Mouse (Mus musculus) hindbrain, embryonic 16.5 days (tissue): ENCODE results near the gene Atp1b2. TPM values are rescaled to one million over a fixed set of nuclear protein-coding genes. Genes with fewer than 3 reads are reported as not detected.

ENCODE experiments used
- ATAC-seq: fragments of 200-750 bp; cut with Nextera tagmentation; 2 replicates; pipeline ENCODE4 v1.8.0; 2017; ENCODE audit warnings: moderate TSS enrichment, moderate library complexity
- H3K27ac ChIP-seq: fragments of 300-500 bp; sonication (generic); 2 replicates; pipeline ENCODE4 v1.5.1; 2014; ENCODE audit warnings: low read depth, mild to moderate bottlenecking, control low read depth, low read length, moderate library complexity
- H3K27me3 ChIP-seq: fragments of 300-500 bp; sonication (generic); replicated peaks from 2 replicates; pipeline ENCODE4 v1.6.1; 2014; ENCODE audit warnings: low read length; ENCODE audit not compliant: control insufficient read depth, insufficient read depth
- H3K36me3 ChIP-seq: fragments of 300-500 bp; sonication (generic); 2 replicates; pipeline ENCODE4 v1.6.1; 2014; ENCODE audit warnings: mild to moderate bottlenecking, low read length, moderate library complexity, mixed read lengths; ENCODE audit not compliant: control insufficient read depth, insufficient read depth
- H3K4me1 ChIP-seq: fragments of 300-500 bp; sonication (generic); 2 replicates; pipeline ENCODE4 v1.6.1; 2014; ENCODE audit warnings: low read depth, low read length; ENCODE audit not compliant: control insufficient read depth, insufficient read depth
- H3K4me2 ChIP-seq: fragments of 300-500 bp; sonication (generic); 2 replicates; pipeline ENCODE4 v1.6.1; 2014; ENCODE audit warnings: mild to moderate bottlenecking, low read length, control low read depth, moderate library complexity
- H3K4me3 ChIP-seq: fragments of 300-500 bp; sonication (generic); 2 replicates; pipeline ENCODE4 v1.5.1; 2014; ENCODE audit warnings: mild to moderate bottlenecking, low read length, control low read depth, moderate library complexity
- H3K9ac ChIP-seq: fragments of 300-500 bp; sonication (generic); 2 replicates; pipeline ENCODE4 v1.6.1; 2014; ENCODE audit warnings: low read depth, mild to moderate bottlenecking, control low read depth, low read length, moderate library complexity
- H3K9me3 ChIP-seq: fragments of 300-500 bp; sonication (generic); 2 replicates; pipeline ENCODE4 v1.6.1; 2014; ENCODE audit warnings: mild to moderate bottlenecking, low read length, moderate library complexity; ENCODE audit not compliant: control insufficient read depth
- WGBS: fragments of 180-500 bp; shearing (Covaris S2); extraction: QIAGEN DNeasy Blood & Tissue Kit; methylation state at CpG from one replicate; pipeline ENCODE4 v1.1.7; 2014; 5-methylcytosine and 5-hydroxymethylcytosine counted together
- polyA plus RNA-seq: library from polyadenylated mRNA; unstranded; fragments of >200 nt; fragmentation: Nextera tagmentation; extraction: Ambion mirVana; gene quantifications from 2 replicates; pipeline ENCODE4 v1.2.1, GENCODE M21; 2015

The Atp1b2 gene
- polyA plus RNA-seq, 1 experiment from 2014 or later, result 105 TPM

- ATAC-seq, result peak; percentile 68; the same call in 1 of the 2 replicates
- H3K27ac ChIP-seq, result peak overlapping the region; percentile 46
- H3K27me3 ChIP-seq, result no peaks in the 10 kb centered on the region
- H3K9me3 ChIP-seq, result no peaks in the 10 kb centered on the region
- no peak overlapping the region for H3K9ac ChIP-seq
- H3K4me2 ChIP-seq, result peak overlapping the region; percentile 33
- no peak overlapping the region for H3K4me3 ChIP-seq
- H3K36me3 ChIP-seq, result no peaks in the 10 kb centered on the region
- WGBS, result 9% methylated on average over 19 of the region's 19 CpGs
- H3K4me1 ChIP-seq, result no peaks in the 10 kb centered on the region
These were observed 8.0 kb upstream of the Atp1b2 start for GRCm38 (mm10) chr11:69613553-69614256.

DNA sequence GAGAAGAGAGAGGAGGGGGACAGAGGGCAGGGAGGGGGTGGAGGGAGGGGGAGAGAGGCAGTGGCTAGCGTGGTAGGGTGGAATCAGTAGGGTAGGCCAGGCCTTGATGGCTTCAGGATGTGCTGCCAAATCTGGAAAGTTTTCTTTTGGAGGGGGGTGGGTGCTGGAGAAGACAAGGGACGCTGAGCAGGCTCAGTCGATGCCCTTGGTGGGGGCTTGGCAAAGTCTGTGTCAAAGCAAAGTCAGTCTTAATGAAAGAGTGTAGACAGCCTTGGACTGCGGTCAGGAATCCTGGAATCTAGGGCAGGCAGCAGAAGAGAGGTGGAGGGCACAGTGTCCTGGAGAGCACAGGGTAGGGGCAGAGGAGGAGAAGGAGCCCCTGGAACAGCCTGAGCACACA lies 5.2 kb upstream of the Atp1b2 start:
- no peak overlapping the region for H3K9ac ChIP-seq
- no peaks in the 10 kb centered on the region for H3K36me3 ChIP-seq
- ATAC-seq, result peak; percentile 58; the same call in 1 of the 2 replicates
- H3K9me3 ChIP-seq, result no peaks in the 10 kb centered on the region
- H3K4me1 ChIP-seq, result no peaks in the 10 kb centered on the region
- no peak overlapping the region for H3K27ac ChIP-seq
- WGBS, result 55% methylated on average over 4 of the region's 4 CpGs
- H3K4me2 ChIP-seq, result no peak overlapping the region
- no peaks in the 10 kb centered on the region for H3K27me3 ChIP-seq
- no peak overlapping the region for H3K4me3 ChIP-seq

DNA sequence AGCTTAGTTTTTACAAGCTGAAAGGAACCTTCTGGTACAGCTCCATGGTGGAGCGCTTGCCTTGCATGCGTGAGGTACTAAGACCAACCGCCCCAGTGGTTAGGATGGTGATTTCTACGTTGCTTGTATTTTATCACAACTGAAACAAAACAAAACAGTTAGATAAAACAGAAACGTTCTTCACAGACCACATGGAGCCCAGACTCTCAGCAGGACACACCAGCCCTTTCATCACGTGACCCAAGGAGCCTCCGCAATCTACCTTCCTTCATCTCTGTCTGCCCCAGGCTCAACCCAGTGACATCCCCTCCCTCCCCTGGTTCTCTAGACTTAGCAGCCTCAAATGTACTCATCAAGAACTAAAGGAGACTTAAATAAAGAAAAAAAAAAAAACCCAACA lies 3.7 kb upstream of the Atp1b2 start:
- no peak for ATAC-seq
- Histone ChIP-seq H3K4me2 (no peak overlapping the region), H3K36me3 (no peaks in the 10 kb centered on the region), H3K9ac (no peak overlapping the region), H3K9me3 (no peaks in the 10 kb centered on the region), H3K4me1 (no peaks in the 10 kb centered on the region), H3K27me3 (no peaks in the 10 kb centered on the region), H3K27ac (no peak overlapping the region), H3K4me3 (no peak overlapping the region)
- 62% methylated on average over 7 of the region's 7 CpGs for WGBS

DNA sequence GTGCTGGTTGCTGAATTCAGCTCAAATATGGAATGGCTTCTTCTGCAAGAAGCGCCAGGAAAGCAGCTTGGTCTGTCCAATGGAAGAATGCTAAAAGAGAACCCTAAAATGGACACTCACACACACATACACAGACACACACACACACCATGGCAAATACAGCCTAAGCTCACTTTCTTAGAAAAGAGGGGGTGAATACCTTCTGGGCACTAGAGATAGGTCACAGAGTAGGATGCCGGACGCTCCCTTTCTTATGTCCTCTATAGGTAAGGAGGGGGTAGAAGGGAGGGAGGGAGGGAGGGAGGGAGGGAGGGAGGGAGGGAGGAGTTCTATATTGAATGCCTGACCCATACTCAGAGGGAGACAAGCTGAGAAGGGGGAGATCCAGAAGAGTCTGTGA lies 2.8 kb upstream of the Atp1b2 start:
- H3K27ac ChIP-seq, result no peak overlapping the region
- no peak for ATAC-seq
- no peak overlapping the region for H3K4me2 ChIP-seq
- H3K9ac ChIP-seq, result no peak overlapping the region
- H3K9me3 ChIP-seq, result no peaks in the 10 kb centered on the region
- no peaks in the 10 kb centered on the region for H3K27me3 ChIP-seq
- WGBS, result 95% methylated on average over 3 of the region's 3 CpGs
- peaks cover 7% of the 10 kb centered on the region; the same call in 1 of the 2 replicates for H3K4me1 ChIP-seq
- no peak overlapping the region for H3K4me3 ChIP-seq
- no peaks in the 10 kb centered on the region for H3K36me3 ChIP-seq

GRCm38 (mm10) chr11:69606832-69607231 lies 1.1 kb upstream of the Atp1b2 start:
- Histone ChIP-seq H3K4me1 (peaks cover 12% of the 10 kb centered on the region; the same call in 1 of the 2 replicates), H3K27ac (no peak overlapping the region), H3K9ac (no peak overlapping the region), H3K27me3 (no peaks in the 10 kb centered on the region), H3K4me3 (no peak overlapping the region), H3K9me3 (no peaks in the 10 kb centered on the region), H3K36me3 (peaks cover 4% of the 10 kb centered on the region; the same call in 1 of the 2 replicates), H3K4me2 (no peak overlapping the region)
- no peak for ATAC-seq
- WGBS, result 77% methylated on average over 2 of the region's 2 CpGs

DNA sequence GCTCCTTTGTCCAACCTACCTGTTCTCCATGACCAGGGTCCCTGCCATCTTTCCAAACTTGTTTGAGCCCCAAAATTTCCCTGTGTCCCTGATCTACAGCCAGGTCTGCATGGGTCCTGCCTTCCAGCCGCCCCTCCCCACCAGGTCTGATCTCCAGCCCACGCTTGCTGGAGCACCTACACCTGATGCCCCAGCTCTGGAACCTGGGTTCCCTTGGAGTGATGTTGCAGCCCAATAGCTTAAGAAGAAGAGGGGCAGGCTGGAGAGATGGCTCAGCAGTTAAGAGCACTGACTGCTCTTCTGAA lies 701 bp upstream of the Atp1b2 start:
- H3K4me1 ChIP-seq, result peaks cover 12% of the 10 kb centered on the region; the same call in 1 of the 2 replicates

GRCm38 (mm10) chr11:69604795-69605664 lies 712 bp downstream of the Atp1b2 start:
- peak; percentile 44 for ATAC-seq

More for the DNA sequence above, 701 bp upstream of the Atp1b2 start:
- 67% methylated on average over 2 of the region's 2 CpGs for WGBS
- ATAC-seq, result no peak
- Histone ChIP-seq H3K27ac (peak overlapping the region; percentile 37), H3K4me3 (peak overlapping the region; percentile 75), H3K27me3 (no peaks in the 10 kb centered on the region), H3K9ac (no peak overlapping the region), H3K4me2 (peak overlapping the region; percentile 76), H3K9me3 (no peaks in the 10 kb centered on the region), H3K36me3 (peaks cover 7% of the 10 kb centered on the region; the same call in 1 of the 2 replicates)

DNA sequence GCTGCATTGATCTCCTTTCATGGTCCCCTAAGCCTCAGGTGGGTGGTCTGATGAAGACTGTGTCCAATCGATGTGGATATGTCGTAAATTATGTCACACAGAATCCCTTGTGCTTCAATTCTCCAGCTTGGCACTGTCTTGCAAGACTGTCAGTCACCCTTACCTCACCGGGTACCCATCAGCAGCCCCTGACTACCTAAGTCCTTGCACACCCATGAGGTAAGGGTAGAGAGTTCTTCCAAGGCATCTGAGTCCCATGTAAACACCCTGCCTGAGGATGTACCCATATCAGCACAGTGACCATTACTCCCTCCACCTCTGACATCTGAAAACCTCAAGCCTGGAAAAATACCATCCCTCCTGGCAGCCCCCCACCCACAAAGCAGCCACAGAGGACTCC lies 1.4 kb downstream of the Atp1b2 start:
- Histone ChIP-seq H3K36me3 (peaks cover 10% of the 10 kb centered on the region; the same call in 1 of the 2 replicates), H3K4me3 (peak overlapping the region; percentile 75), H3K9ac (peak overlapping the region; percentile 87), H3K4me2 (peak overlapping the region; percentile 76), H3K27ac (peak overlapping the region; percentile 87), H3K27me3 (no peaks in the 10 kb centered on the region), H3K9me3 (no peaks in the 10 kb centered on the region), H3K4me1 (peaks cover 19% of the 10 kb centered on the region; the same call in 1 of the 2 replicates)
- 43% methylated on average over 3 of the region's 3 CpGs for WGBS
- no peak for ATAC-seq

More at GRCm38 (mm10) chr11:69604795-69605664, 712 bp downstream of the Atp1b2 start:
- under 1% methylated on average over 55 of the region's 73 CpGs for WGBS
- Histone ChIP-seq H3K27ac (peak overlapping the region; percentile 87), H3K36me3 (peaks cover 10% of the 10 kb centered on the region; the same call in 1 of the 2 replicates), H3K4me3 (peak overlapping the region; percentile 75), H3K27me3 (no peaks in the 10 kb centered on the region), H3K9me3 (no peaks in the 10 kb centered on the region), H3K4me1 (peaks cover 19% of the 10 kb centered on the region; the same call in 1 of the 2 replicates), H3K9ac (peak overlapping the region; percentile 87), H3K4me2 (peak overlapping the region; percentile 76)

GRCm38 (mm10) chr11:69603516-69603915 lies 2.2 kb downstream of the Atp1b2 start:
- ATAC-seq, result no peak
- WGBS, result 77% methylated on average over 8 of the region's 8 CpGs
- H3K9me3 ChIP-seq, result no peaks in the 10 kb centered on the region
- H3K9ac ChIP-seq, result no peak overlapping the region
- no peaks in the 10 kb centered on the region for H3K27me3 ChIP-seq
- H3K27ac ChIP-seq, result no peak overlapping the region
- peak overlapping the region; percentile 76 for H3K4me2 ChIP-seq
- peak overlapping the region; percentile 10; the same call in 1 of the 2 replicates for H3K4me3 ChIP-seq
- H3K36me3 ChIP-seq, result peaks cover 10% of the 10 kb centered on the region; the same call in 1 of the 2 replicates
- H3K4me1 ChIP-seq, result peaks cover 19% of the 10 kb centered on the region; the same call in 1 of the 2 replicates
